Mouse (Mus musculus): ENCODE data around the gene Samd4b.
"Not testable (repeated sequence)": the region's sequence is repeated elsewhere in the genome, so short reads cannot be mapped to it uniquely, and the experiment has no call there.

The Samd4b gene

GRCm38 (mm10) chr7:28509121-28509520 lies 88.8 kb downstream of the Samd4b start:
- not testable (repeated sequence) for DNase-seq (ENCODE audit: low read depth, low spot score)

GRCm38 (mm10) chr7:28505585-28505984 lies 92.4 kb downstream of the Samd4b start:
- DNase-seq (ENCODE audit: low read depth, low spot score) = no peak

GRCm38 (mm10) chr7:28495426-28495825 lies 102.5 kb downstream of the Samd4b start:
- DNase-seq (ENCODE audit: low read depth, low spot score) = no peak

- DNase-seq (ENCODE audit: low read depth, low spot score) = no peak
Observed at GRCm38 (mm10) chr7:28492310-28492709, 105.6 kb downstream of the Samd4b start.

GRCm38 (mm10) chr7:28490903-28491302 lies 107.0 kb downstream of the Samd4b start:
- DNase-seq (ENCODE audit: low read depth, low spot score) = no peak

- peak; percentile 80 for DNase-seq (ENCODE audit: low read depth, low spot score)
Observed at GRCm38 (mm10) chr7:28490410-28490809, 107.5 kb downstream of the Samd4b start.

GRCm38 (mm10) chr7:28488030-28488491 lies 109.9 kb downstream of the Samd4b start:
- DNase-seq (ENCODE audit: low read depth, low spot score) = peak; percentile 87

- no peak for DNase-seq (ENCODE audit: low read depth, low spot score)
Observed at GRCm38 (mm10) chr7:28484192-28484591, 113.8 kb downstream of the Samd4b start.

- DNase-seq (ENCODE audit: low read depth, low spot score) = peak; percentile 68
Observed at GRCm38 (mm10) chr7:28482854-28483253, 115.1 kb downstream of the Samd4b start.

- no peak for DNase-seq (ENCODE audit: low read depth, low spot score)
Observed at GRCm38 (mm10) chr7:28478854-28479253, 119.1 kb downstream of the Samd4b start.

- DNase-seq (ENCODE audit: low read depth, low spot score) = no peak
Observed at GRCm38 (mm10) chr7:28477363-28477762, 120.6 kb downstream of the Samd4b start.

GRCm38 (mm10) chr7:28476191-28476590 lies 121.8 kb downstream of the Samd4b start:
- no peak for DNase-seq (ENCODE audit: low read depth, low spot score)

- no peak for DNase-seq (ENCODE audit: low read depth, low spot score)
Observed at GRCm38 (mm10) chr7:28467213-28467751, 130.7 kb downstream of the Samd4b start.

GRCm38 (mm10) chr7:28466721-28467212 lies 131.2 kb downstream of the Samd4b start:
- DNase-seq (ENCODE audit: low read depth, low spot score) = no peak

GRCm38 (mm10) chr7:28464416-28465212 lies 133.3 kb downstream of the Samd4b start:
- DNase-seq (ENCODE audit: low read depth, low spot score) = peak; percentile 98

GRCm38 (mm10) chr7:28462769-28463168 lies 135.2 kb downstream of the Samd4b start:
- no peak for DNase-seq (ENCODE audit: low read depth, low spot score)

GRCm38 (mm10) chr7:28460361-28460760 lies 137.6 kb downstream of the Samd4b start:
- DNase-seq (ENCODE audit: low read depth, low spot score) = no peak

GRCm38 (mm10) chr7:28452361-28453005 lies 145.5 kb downstream of the Samd4b start:
- DNase-seq (ENCODE audit: low read depth, low spot score) = peak; percentile 60

- peak; percentile 60 for DNase-seq (ENCODE audit: low read depth, low spot score)
Observed at GRCm38 (mm10) chr7:28451531-28452360, 146.2 kb downstream of the Samd4b start, which contains the start of gene Lrfn1. Lrfn1 (plus strand) TSS chr7:28451980.

GRCm38 (mm10) chr7:28447865-28448820 lies 149.8 kb downstream of the Samd4b start:
- DNase-seq (ENCODE audit: low read depth, low spot score) = no peak

All from brain, adult 2 months (tissue).